Mouse (Mus musculus) embryonic fibroblast, embryonic 13.5 days (primary cell): ENCODE measurements around the gene Galnt7.

Source experiments
- CTCF ChIP-seq: IDR thresholded peaks from 2 replicates; pipeline ENCODE4 v1.5.1; 2011; ENCODE audit warnings: mild to moderate bottlenecking, control low read depth, low read length, moderate library complexity, borderline replicate concordance; ENCODE audit not compliant: insufficient read depth
- POLR2A ChIP-seq: IDR thresholded peaks from 2 replicates; pipeline ENCODE4 v1.6.1; 2011; ENCODE audit warnings: low read depth, mild to moderate bottlenecking, control low read depth, low read length, moderate library complexity

- TF ChIP-seq CTCF (no peak), POLR2A (no peak)
Measured at GRCm38 (mm10) chr8:57660019-57660418, 7.2 kb upstream of the Galnt7 start.
